Mouse (Mus musculus): ENCODE measurements around the gene Ogfr. TPM values are rescaled to one million over a fixed set of nuclear protein-coding genes. Genes with fewer than 3 reads are reported as not detected.

The Ogfr gene
- polyA plus RNA-seq, 1 experiment from 2014 or later = 77.2 TPM

DNA sequence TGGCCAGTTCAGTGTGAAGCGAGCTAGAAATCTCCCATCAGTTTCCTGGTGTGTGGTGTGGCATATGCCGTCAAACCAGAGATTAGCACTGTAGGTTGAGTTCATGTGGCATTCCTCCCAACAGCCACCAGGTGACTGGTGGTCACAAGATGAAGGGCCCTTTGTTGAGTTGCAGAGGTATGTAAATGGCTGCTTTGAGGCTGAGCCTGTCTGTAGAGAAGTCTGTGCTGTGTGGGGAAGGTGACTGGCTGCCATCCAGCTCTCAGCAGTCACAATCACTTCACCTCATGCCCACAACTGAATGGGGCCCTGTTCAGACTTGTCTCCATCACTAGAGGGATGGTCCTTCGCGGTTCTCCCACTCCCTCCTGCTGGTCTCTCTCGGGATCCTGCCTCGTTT, 15.7 kb downstream of the Ogfr start:
- no peak overlapping the region for H3K4me2 ChIP-seq
- peak; percentile 71; the same call in 1 of the 2 replicates for ATAC-seq (ENCODE audit: insufficient number of reproducible peaks, insufficient read depth, low FRiP score, low TSS enrichment, low read depth)
- H3K27me3 ChIP-seq = peaks cover 6% of the 10 kb centered on the region; the same call in 1 of the 2 replicates
- peaks cover 34% of the 10 kb centered on the region for H3K4me1 ChIP-seq
- no peak overlapping the region for H3K9ac ChIP-seq
- H3K4me3 ChIP-seq = no peak overlapping the region
- no peaks in the 10 kb centered on the region for H3K9me3 ChIP-seq
- H3K36me3 ChIP-seq = peaks cover 7% of the 10 kb centered on the region; the same call in 1 of the 2 replicates
- 52% methylated on average over 6 of the region's 6 CpGs for WGBS
- peak overlapping the region; percentile 75 for H3K27ac ChIP-seq

DNA sequence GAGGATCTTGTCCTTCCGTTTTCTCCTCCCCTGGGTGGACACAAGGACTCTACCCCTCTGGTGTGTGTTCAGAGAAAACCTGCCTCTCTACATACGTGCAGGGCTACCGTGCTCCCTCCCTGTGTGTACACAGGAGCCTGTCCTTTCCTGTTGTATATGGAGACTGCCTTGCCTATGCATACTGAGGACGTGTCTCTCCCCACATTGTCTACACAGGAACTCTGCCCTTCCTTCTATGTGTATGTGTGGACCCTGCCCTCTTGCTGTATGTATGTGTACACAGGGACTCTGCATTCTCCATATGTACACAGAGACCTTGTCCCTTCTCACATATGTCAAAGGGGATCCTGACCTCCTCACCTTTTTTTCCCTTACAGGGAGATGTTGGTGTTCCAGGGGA, 21.2 kb downstream of the Ogfr start:
- Histone ChIP-seq H3K4me3 (no peak overlapping the region), H3K9ac (no peak overlapping the region), H3K27me3 (no peaks in the 10 kb centered on the region), H3K9me3 (no peaks in the 10 kb centered on the region), H3K36me3 (peaks cover 4% of the 10 kb centered on the region; the same call in 1 of the 2 replicates), H3K27ac (peak overlapping the region; percentile 17; the same call in 1 of the 2 replicates), H3K4me1 (peaks cover 2% of the 10 kb centered on the region; the same call in 1 of the 2 replicates), H3K4me2 (no peak overlapping the region)
- WGBS = 79% methylated on average over 4 of the region's 4 CpGs
- ATAC-seq (ENCODE audit: insufficient number of reproducible peaks, insufficient read depth, low FRiP score, low TSS enrichment, low read depth) = no peak

- H3K4me2 ChIP-seq = no peak overlapping the region
- H3K27me3 ChIP-seq = no peaks in the 10 kb centered on the region
- H3K9me3 ChIP-seq = no peaks in the 10 kb centered on the region
- 71% methylated on average over 2 of the region's 2 CpGs for WGBS
- H3K27ac ChIP-seq = no peak overlapping the region
- ATAC-seq (ENCODE audit: insufficient number of reproducible peaks, insufficient read depth, low FRiP score, low TSS enrichment, low read depth) = no peak; the same call in 1 of the 2 replicates
- H3K4me1 ChIP-seq = no peaks in the 10 kb centered on the region
- no peak overlapping the region for H3K4me3 ChIP-seq
- H3K9ac ChIP-seq = no peak overlapping the region
- peaks cover 4% of the 10 kb centered on the region; the same call in 1 of the 2 replicates for H3K36me3 ChIP-seq
These were observed 22.8 kb downstream of the Ogfr start for GRCm38 (mm10) chr2:180611882-180612281.

- Histone ChIP-seq H3K9ac (peak overlapping the region; percentile 60), H3K4me2 (peak overlapping the region; percentile 61), H3K27me3 (peaks cover 61% of the 10 kb centered on the region), H3K36me3 (no peaks in the 10 kb centered on the region), H3K27ac (no peak overlapping the region), H3K4me3 (peak overlapping the region; percentile 44), H3K4me1 (no peaks in the 10 kb centered on the region), H3K9me3 (peaks cover 14% of the 10 kb centered on the region)
- 0 out of 2 replicates have a peak, but pooled peaks have one; percentile 37 for ATAC-seq (ENCODE audit: insufficient number of reproducible peaks, insufficient read depth, low FRiP score, low TSS enrichment, low read depth)
- WGBS = 2% methylated on average over 112 of the region's 112 CpGs
These were observed 52.8 kb downstream of the Ogfr start for GRCm38 (mm10) chr2:180641576-180642554.

GRCm38 (mm10) chr2:180642555-180643260, 53.7 kb downstream of the Ogfr start, which contains the start of gene Tcfl5:
TSS of gene Tcfl5 (minus strand) at chr2:180642708.
- Histone ChIP-seq H3K27me3 (peaks cover 61% of the 10 kb centered on the region), H3K36me3 (no peaks in the 10 kb centered on the region), H3K4me1 (no peaks in the 10 kb centered on the region), H3K4me2 (peak within 1 kb of the TSS; percentile 61), H3K9me3 (peaks cover 14% of the 10 kb centered on the region), H3K4me3 (peak within 1 kb of the TSS; percentile 44), H3K27ac (no peak within 1 kb of the TSS), H3K9ac (peak within 1 kb of the TSS; percentile 60)
- WGBS = 2% methylated on average over 43 of the region's 56 CpGs
- no peak for ATAC-seq (ENCODE audit: insufficient number of reproducible peaks, insufficient read depth, low FRiP score, low TSS enrichment, low read depth)

DNA sequence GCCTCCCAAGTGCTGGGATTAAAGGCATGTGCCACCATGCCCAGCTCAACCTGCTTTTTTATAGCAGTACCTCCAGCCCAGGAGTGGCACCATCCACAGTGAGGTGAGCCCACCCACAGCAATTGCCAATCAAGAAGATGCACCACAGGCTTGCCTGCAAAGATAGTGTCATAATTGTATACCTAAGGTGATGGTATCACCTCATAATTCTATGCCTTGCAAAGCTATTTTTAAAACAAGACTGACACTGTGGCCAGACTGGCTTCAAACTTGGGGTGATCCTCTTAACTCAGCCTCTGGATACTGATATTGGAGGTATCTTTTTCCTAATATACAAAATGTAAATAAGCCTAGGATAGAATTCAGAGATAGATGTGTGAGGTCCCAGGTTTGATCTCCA, 54.6 kb downstream of the Ogfr start:
- H3K4me1 ChIP-seq = no peaks in the 10 kb centered on the region
- peaks cover 14% of the 10 kb centered on the region for H3K9me3 ChIP-seq
- H3K4me3 ChIP-seq = no peak overlapping the region
- no peak overlapping the region for H3K4me2 ChIP-seq
- ATAC-seq (ENCODE audit: insufficient number of reproducible peaks, insufficient read depth, low FRiP score, low TSS enrichment, low read depth) = no peak
- no peaks in the 10 kb centered on the region for H3K36me3 ChIP-seq
- peaks cover 57% of the 10 kb centered on the region for H3K27me3 ChIP-seq
- no peak overlapping the region for H3K27ac ChIP-seq
- no peak overlapping the region for H3K9ac ChIP-seq

Other genes starting within 250 kb of the Ogfr start
- gene Slco4a1, start 133.0 kb upstream of the Ogfr start, polyA plus RNA-seq (2015; fragmentation: Nextera tagmentation; extraction: Ambion mirVana) = 1.1 TPM in 2 replicates
- 0.36 and 0.45 TPM in 2 replicates for gene Ntsr1, start 89.3 kb upstream of the Ogfr start, polyA plus RNA-seq (2015; fragmentation: Nextera tagmentation; extraction: Ambion mirVana)
- gene Mrgbp, start 7.9 kb upstream of the Ogfr start, polyA plus RNA-seq (2015; fragmentation: Nextera tagmentation; extraction: Ambion mirVana) = 36.8 and 37.5 TPM in 2 replicates
- 204 and 275 TPM in 2 replicates for gene Col9a3, start 8.5 kb downstream of the Ogfr start, polyA plus RNA-seq (2015; fragmentation: Nextera tagmentation; extraction: Ambion mirVana)
- 0.28 and 0.65 TPM in 2 replicates for gene Tcfl5, start 53.5 kb downstream of the Ogfr start, polyA plus RNA-seq (2015; fragmentation: Nextera tagmentation; extraction: Ambion mirVana)
- 36.3 and 36.5 TPM in 2 replicates for gene Dido1, start 120.8 kb downstream of the Ogfr start, polyA plus RNA-seq (2015; fragmentation: Nextera tagmentation; extraction: Ambion mirVana)
- 62.8 and 66.5 TPM in 2 replicates for gene Gid8, start 120.9 kb downstream of the Ogfr start, polyA plus RNA-seq (2015; fragmentation: Nextera tagmentation; extraction: Ambion mirVana)
- 0.70 and 1.4 TPM in 2 replicates for gene Slc17a9, start 136.0 kb downstream of the Ogfr start, polyA plus RNA-seq (2015; fragmentation: Nextera tagmentation; extraction: Ambion mirVana)
- 0.17 TPM in 1 of 2 replicates, not detected in the other for gene Bhlhe23, start 187.7 kb downstream of the Ogfr start, polyA plus RNA-seq (2015; fragmentation: Nextera tagmentation; extraction: Ambion mirVana)

Data from embryonic facial prominence, embryonic 13.5 days (tissue).